Mouse (Mus musculus): ENCODE data around the gene Mpv17.

Gene Mpv17

GRCm38 (mm10) chr5:31095711-31096480, 58.2 kb downstream of the Mpv17 start:
- no peak for DNase-seq

GRCm38 (mm10) chr5:31094799-31095691, 59.0 kb downstream of the Mpv17 start:
- DNase-seq = peak; percentile 43

- DNase-seq = peak; percentile 6
These were observed 59.8 kb downstream of the Mpv17 start for GRCm38 (mm10) chr5:31094100-31094798.

- DNase-seq = peak; percentile 71
These were observed 60.7 kb downstream of the Mpv17 start for GRCm38 (mm10) chr5:31093151-31094041.

GRCm38 (mm10) chr5:31092231-31092975, 61.6 kb downstream of the Mpv17 start:
- DNase-seq = no peak
